Mouse (Mus musculus): Measurements from ENCODE around the gene Sstr5.

- TF ChIP-seq GATA1 (IDR thresholded peaks at IDR 0.05; ENCODE audit: low read length), result no peak
- no peak for TF ChIP-seq TAL1 (IDR thresholded peaks at IDR 0.05; ENCODE audit: low read length)
These were observed 17.0 kb upstream of the Sstr5 start for GRCm38 (mm10) chr17:25514055-25514454.

Data from erythroblast, embryonic 14.5 days (primary cell).